Mouse (Mus musculus) left cerebral cortex, adult 9 months (tissue): ENCODE measurements around the gene Olfr1256.

Experiments
- DNase-seq, 2 experiments: peaks; one replicate each; pipeline ENCODE4 v3.0.0; 2022; ENCODE audit warnings: low spot score in 2 of 2

The Olfr1256 gene

DNA sequence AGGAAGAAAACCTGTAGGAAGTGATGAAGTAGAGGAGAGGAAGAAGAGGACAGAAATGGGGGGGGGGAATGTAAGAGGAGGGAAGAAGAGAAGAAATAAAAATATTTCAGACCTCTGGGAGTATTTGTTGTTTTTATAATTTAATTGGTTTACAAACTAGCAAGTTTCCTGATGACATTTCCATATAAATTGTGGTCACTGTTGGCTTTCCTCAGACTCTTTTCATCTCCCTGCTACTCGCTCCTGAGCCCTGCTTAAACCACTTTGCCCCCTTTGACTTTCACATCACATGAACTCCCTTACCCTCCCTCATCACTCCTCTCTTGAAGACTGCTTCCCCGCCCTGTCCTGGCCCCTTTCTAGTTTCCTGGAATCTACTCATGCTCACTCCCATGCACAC, at the start of gene Olfr1256:
Olfr1256 (minus strand) TSS at position 101 of the 400 bp plus-strand sequence.
- no peak for DNase-seq

DNA sequence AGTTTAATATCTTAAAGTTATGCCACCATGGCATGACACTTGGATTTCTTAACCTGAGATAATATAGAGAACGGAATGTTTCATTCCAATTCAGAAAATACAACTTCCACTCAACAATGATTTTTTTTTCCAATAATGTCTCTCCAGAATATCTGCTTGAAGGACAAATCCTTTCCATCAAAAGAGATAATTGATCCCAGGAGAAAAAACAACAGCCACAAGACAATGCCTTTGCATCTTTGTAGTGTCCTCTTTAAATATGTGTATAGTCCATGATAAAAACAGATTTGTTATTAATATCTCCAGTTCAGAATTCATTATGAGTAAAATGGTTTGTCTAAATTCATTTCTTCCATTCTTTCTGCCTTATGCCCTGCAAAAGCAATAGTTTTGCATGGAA, 36.8 kb upstream of the Olfr1256 start, which contains the start of gene Olfr1257:
Olfr1257 (plus strand) TSS at position 301 of the 400 bp plus-strand sequence.
- no peak for DNase-seq

DNA sequence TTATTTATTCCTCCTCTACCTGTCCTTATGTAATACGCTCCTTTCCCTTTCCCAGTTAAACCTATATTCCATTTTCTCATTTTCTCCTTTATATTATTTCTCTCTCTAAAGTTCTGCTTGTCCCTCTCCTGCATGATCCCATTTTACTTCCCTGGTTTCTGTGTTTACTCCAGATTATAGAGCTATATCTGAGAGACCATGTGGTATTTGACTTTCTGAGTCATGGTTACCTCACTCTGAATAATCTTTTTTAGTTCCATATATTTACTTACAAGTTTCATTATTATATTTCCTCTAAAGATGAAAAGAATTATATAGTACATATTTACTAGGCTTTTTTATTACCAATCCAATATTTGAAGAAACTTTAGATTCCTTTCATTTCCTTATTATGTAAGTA, 7.9 kb upstream of the Olfr1256 start:
- no peak for DNase-seq

DNA sequence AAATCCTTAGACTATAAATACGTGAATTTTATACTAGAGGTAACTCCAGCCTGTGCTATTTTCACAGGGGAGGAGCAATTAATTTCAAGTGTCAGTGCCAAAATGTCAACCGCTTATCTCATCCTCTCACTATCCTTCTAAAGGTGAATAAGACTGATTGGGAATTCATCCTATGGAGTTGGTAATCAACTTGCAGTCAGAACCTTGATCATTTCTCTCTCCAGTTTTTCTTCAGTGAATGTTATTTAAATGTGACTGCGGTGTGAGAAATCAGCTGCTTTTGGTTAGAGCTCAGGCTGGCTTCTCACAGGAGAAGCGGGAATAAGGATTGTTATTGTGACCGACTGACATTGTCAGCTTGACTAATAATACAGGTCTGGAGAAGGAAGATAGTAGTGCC, 6.8 kb upstream of the Olfr1256 start, which contains the start of gene Olfr48:
Olfr48 (minus strand) TSS at position 101 of the 400 bp plus-strand sequence.
- DNase-seq, result no peak

DNA sequence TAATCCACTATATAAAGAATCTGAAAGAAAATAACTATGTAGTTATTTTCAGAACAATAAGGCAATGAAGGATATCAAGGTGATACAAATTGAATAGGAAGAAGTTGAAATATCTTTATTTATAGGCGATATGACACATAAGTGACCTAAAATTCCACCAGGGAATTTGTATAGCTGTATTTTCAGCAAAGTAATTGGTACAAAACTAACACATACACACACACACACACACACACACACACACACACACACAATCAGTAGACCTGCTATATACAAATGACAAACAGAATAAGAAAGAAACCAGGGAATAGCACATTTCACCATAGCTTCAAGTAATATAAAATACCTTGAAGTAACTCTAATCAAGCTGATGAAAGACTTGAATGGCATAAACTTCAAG, 21.1 kb downstream of the Olfr1256 start:
- no peak for DNase-seq

DNA sequence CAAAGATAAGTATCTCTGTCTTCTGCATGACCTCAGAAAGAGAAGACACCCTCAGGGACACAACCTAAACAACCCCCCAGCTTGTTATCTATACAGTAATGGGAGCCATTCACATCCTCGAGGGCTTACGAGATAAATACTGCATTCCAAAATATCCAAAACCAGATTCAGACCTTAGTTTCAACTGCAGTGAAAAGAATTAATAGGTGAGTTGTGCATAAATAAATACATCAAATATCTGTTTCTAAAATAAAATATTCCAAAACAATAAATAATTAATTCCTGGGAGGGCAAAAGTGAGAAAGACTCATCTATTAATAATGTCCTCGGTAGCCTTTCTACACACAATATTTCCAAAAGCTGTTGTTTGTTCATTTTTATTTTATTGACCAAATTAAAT, 29.6 kb downstream of the Olfr1256 start, which contains the start of gene Olfr1255:
Olfr1255 (plus strand) TSS at position 301 of the 400 bp plus-strand sequence.
- no peak for DNase-seq

DNA sequence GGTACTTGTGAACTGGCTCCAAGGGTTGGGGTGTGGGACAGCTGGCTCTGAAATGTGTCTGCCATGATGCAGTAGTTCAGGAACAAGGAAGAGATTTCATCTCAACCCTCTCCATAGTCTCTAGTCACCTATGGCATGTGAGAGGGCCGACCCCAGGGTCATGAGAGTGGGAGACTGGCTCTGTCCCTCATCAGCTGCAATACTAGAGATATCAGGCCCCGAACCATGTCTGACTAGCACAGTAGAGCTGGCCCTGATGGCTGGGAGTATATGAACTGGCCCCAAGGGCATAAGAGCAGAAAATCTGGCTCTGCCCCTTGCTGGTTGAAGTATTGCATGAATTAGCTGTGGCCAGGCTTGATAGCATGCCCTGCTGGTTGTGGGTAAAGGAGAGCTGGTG, 30.6 kb downstream of the Olfr1256 start:
- no peak for DNase-seq

DNA sequence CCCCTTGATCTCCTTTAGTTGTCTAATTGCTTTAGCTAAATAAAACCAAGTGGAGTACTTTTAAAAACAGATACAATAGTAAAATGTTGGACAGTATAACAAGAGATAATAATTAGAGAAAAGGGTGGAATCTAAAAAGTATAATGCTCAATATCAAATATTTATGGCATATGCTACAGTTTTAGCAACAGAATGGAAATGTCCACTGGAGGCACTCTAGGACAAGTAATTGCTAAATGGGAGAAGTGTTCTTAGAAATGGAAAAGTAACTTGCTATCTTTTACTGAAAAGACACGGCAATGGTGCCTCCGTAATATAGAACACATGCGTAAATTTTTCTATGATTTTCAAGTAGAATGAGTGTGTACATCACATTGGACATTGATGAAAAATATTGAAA, 41.8 kb downstream of the Olfr1256 start:
- no peak for DNase-seq

DNA sequence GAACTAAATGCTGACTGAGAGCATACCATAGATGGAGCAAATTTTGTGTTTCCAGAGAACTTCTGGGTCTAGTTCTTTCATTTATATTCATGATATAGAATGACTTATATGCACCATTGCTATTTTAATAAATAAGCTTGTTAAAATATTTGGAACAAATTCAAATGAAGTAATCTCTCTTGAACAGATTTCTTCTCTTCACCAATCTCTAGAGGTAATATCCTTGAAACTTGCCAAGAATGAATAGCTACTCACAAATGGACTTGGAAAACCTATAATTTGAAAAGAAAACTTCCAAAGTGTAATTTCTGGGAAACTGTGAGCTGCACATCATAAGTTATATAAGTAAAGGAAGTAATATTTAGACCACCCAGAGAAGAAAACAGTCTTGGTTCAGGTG, 47.8 kb downstream of the Olfr1256 start, which contains the start of gene Olfr1254:
Olfr1254 (minus strand) TSS at position 101 of the 400 bp plus-strand sequence.
- no peak for DNase-seq
